Mouse (Mus musculus) 416B (cell line): ENCODE measurements around the gene Shc3.

Experiments used
- DNase-seq: peaks from one replicate; pipeline ENCODE4 v3.0.0; 2011; ENCODE audit warnings: low read depth

Shc3 gene

DNA sequence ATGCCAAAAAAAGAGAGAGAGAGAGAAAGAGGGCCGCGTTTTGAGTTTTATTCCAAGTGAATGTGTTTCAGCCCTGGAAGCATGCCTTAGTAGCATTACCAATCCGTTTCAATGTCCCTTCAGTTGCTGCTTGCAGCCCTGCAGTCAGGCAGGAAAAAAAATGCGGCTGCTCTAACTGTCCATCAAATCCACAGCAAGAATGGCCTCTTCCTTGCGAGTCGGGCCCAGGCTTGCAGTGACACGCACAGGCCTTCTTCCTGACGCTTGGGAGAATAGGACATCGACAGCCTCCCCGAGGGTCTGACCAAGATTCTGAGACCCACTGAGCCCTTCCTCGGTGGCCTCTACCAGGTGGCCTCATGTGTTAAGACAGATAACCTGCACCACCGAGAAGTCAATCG lies 718 bp downstream of the Shc3 start:
- DNase-seq: no peak

DNA sequence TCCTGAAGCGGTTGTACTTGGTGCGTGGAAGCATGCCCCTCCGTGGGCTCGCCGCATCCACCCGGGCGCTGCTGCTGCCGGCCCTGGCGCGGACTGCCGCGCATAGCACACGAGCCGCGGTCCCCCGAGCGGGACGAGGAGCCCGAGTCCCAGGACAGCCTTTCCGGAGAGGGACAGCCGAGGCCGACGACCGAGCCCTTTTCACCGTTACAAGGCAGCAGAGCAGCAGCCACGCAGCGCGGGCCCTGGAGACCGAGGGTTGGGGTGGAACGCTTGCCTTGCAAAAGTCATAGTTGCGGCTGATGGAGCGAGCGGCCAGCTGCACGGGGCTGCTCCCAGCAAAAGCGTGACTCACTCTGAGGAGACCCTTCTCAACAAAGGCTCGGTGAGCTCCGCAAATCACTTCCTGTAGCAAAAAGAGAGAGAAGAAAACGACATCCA lies 1.8 kb downstream of the Shc3 start:
- no peak for DNase-seq

DNA sequence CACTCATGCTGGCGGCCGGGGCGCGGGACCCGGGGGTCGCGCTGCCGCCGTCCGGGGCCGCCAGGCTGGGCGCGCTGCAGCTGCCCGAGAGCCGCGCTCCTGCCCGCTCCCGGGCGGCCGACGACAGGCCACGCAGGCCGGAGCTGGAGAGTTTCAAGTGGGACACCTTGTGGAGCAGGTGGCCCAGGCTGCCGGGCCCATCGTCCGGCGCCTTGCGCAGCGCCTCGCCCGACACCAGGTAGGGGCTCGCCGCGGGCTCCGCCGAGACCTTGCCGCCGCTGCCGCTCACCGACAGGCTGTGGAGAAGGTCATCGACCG lies 2.2 kb downstream of the Shc3 start:
- DNase-seq: no peak

DNA sequence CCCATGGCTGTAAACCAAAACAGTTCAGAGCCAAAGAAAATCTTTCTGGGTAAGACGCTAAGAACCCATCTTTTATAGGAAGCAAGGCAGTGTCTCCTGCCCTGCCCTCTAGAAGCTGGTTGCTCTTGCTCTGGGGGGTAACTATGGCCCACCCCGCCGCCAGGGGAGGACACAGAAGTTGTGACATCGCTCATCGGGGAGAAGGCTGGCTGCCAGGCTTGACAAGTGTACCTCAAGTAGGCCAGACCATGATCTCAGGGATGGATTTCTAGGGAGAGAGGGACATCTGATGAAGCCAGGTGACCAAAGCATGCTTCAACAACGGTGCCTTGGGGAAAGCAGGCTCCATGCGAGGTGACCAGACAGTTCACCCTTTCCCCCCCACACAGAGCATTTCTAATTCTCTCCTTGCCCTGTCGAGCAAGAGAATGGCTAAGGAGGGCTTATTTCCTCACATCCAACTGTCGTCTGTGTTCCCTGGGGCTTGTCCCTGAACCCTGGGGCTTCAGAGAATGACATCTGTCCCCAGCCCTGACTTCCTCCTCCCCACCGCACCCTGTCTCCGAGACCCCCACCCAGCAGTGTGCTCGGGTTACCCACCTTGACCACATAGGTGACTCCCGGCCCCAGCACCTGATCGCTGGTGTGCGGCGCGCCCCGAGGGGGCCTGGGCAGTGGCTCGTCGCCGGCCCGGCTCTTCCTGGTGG lies 2.7 kb downstream of the Shc3 start:
- DNase-seq: no peak

DNA sequence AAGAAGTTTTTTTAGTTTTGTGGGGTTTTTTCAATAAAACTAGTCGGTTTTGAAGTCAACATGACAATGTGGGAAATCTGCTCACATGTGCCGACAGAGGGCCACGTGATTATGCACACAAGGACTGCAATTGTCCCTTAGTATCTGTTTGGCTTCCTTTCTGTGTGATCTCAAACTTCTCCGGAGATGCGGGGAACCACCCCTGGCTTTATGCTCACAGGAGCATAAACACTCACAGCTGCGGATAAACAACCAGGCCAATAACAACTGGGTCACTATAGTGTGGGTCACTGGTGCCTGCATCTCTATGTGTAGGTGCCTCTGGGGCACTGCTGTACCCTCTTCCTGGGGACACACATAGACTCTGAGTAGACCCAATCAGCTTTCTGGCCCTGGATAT lies 4.5 kb downstream of the Shc3 start:
- no peak for DNase-seq

DNA sequence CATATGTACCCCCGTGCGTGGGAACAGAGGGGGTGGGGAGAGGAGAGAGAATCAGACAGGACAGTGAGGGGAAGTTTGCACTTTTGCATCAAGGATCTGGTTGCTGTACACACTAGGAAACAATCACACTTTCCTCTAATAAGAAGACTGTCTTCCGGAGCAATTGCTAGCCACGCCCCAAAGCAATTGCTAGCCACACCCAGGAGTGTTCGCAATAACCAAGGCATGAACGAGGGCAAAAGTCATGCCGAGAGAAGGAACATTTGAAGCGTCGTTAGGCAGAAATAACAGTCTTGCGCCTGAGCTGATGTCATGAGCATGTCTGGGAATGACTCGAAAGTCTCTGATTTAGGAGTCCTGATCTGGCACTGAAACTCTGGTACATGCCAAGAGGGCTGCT lies 15.9 kb downstream of the Shc3 start:
- DNase-seq: no peak

DNA sequence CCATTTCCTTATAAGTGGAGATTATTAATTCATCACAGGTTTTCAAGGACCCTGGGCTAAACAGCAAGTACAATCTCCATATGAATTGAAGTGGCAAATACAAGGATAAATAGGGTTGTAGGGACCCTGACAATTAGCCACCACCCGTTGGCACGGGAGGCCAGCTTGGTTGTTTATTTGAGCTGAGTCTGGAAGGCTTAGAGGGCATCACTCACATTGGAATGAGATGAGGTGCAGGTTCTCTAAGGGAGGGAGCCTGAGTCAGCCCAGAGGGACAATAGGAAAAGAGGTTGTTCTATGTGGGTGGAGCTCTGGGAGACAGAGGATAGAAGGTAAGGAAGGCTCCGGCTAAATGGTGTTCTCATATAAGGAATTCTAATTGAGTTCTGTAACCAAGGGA lies 17.0 kb downstream of the Shc3 start:
- DNase-seq: no peak

DNA sequence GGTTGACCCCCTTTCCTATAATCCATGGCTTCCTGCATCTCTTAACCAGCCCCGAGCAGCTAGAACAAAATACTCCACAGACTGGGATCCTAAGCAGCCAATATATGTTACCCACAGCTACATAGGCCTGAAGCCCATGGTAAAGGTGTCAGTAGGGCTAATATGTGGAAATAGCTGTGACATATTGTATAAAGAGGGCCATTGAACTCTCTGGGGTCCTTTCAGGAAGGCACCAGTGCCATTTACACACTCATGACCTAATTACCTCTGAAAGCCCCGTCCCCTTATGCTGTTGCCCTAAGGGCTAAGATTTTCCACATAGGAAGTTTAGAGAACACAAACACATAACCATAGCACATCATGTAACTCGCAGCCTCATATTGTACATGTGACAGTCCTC lies 17.4 kb downstream of the Shc3 start:
- no peak for DNase-seq

DNA sequence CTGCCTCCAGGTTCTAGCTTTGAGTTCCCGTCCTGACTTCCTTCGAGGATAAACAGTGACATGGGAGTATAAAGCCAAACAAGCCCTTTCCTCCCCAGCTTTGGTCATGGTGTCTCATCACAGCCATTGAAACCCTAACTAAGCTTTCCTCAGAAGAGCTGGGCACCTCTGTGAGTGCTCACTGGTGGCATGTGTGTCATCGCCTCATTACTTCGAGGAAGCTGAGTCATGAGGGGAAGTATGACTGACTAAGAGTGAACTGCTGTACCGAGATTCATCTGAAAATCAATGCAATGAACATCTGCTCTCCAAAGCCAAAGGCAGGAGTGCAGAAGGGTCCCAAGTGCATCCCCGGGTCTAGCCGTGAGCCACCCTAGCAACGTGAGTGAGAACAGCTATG lies 29.4 kb downstream of the Shc3 start:
- DNase-seq: peak; percentile 58

DNA sequence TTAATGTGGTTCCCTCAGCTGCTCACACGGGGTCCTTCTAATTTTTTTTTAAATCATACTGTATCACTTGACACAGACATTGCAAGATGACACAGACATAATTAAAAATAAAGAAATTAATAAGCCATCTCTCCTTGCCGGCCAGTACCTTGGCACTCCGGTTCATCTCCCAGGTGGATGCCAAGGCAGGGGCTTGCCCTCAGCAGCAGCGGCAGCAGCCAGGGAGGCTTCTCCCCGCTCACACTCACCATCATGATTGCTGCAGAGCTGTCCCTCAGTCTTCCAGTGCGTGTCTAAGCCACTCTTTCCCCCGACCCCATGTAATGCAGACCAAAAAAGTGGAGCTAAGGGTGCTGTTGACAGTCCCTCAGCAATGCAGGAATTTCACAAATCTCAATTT lies 33.9 kb downstream of the Shc3 start:
- no peak for DNase-seq

DNA sequence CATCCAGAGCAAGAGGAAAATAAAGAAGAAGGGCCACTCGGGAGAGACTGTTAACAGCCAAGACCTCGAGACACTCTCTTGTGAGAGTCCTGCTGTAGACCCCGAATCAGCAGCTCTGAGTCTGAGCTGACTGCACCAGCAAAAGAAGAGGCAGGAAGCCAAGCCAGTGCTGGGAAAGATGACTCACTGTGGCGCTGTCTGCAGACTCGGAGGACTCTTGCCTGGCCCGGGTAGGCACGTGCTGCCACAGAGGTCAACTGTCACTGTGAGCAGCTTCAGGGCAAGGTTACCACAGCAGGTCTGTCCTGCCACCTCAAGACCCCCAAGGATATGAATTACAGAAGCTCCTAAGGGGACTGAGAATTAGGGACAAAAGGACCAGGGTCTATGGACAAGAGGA lies 42.7 kb downstream of the Shc3 start:
- DNase-seq: peak; percentile 81

DNA sequence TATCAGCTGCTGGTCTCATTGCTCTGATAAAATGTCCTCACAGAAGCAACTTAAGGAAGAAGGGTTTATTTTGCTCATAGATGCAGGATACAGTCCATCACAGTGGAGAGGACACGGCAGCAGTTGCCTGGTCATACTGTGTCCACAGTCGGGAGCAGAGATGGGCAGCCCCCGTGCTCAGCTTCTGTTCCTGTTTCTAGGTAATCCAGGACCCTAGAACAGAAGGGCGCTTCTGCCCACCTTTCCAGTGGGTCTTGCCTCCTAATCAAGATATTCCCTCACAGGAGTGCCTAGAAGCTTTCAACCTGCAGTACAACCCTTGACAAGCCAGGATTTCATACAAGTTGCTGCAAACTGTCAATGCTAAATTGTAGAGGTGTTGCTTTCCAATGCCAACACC lies 44.9 kb downstream of the Shc3 start:
- no peak for DNase-seq

DNA sequence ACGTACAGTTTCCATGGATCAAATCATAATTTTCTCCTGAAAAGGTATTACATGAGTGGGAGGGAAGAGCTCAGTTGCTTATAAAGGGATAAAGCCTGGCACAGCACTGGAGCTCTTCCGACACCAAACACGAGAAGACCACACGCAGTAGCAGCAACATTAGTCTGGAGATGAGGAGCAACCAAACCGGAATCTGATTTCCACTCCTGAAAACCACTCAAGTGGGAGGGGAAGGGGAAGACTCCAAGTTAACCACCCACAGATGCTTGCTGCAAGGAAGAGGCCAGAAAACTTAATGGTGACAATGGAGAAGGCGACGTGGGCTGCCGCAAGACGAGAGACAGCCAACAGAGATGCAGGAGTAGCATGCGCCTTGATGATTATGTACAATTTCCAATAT lies 45.9 kb downstream of the Shc3 start:
- no peak for DNase-seq

DNA sequence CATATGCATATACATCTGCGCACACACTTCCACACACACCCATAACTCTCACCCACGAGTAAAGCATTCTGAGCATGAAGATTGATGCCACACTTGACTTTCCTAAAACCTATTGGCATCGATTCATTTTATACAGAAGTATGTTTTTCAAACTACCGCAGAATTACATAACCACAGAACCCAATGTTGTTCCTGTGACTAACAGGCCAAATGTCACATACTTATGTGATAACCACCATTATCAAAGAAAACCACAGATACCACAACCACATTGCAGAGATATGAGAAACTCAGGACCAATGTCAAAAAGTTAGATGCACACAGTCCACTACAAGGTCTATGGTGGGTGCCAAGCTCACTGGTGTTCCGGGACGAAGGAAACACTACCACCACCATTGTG lies 50.3 kb downstream of the Shc3 start:
- peak; percentile 82 for DNase-seq

DNA sequence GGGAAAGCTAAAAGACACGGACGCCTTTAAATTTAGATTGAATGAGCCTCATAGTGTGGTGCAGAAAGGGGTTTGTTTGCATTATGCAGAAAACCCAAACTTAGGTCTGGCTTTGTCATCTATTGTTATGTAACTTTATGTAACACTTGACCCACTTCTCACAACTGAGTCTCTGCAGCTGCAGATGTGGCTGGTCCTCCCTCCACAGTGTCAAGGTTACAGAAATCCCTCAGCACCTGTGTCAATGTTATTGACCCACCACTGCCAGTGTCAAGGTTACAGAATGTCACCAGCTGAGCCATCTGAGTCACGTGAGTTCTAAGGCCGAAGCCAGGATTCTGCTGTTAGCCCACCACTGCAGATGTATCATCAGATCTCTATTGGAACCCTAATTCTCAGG lies 51.3 kb downstream of the Shc3 start:
- DNase-seq: no peak

DNA sequence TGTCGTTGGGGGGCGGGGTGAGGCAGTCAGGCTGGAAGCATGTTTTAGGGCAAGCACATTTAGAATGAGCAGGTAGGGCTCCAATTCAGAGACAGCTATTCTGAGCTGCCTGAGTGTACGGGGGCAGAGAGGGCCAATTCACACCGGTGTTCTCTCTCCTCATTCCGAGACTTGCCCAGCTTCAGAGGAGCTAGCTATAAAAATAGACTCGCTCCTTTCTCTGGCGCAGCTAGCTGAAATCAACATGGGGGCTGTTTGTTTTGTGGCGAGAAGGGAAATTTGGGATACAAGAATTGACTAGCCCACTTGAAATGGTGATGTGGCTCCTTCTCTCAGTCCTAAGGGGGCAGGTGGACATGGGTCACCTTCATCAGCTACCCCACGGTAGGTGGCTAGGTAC lies 60.4 kb downstream of the Shc3 start:
- no peak for DNase-seq

DNA sequence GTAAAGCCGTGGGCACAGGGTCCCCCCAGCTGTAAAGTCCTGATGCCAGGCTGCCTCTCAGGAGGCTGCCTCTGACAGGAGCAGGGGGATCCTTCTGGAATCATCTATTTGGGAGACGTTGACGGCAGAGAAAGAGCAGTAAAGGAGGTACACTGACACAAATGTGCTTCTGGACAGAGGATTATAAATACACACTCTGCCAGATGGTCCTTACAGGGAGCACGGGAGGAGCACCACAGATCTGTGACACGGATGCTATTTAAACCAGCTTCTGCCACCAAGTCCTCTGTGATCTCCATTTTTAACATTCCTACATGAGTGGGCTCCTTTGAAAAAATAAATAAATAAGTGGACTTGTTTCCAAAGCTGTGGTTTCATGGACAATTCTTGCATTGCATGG lies 63.5 kb downstream of the Shc3 start:
- no peak for DNase-seq

DNA sequence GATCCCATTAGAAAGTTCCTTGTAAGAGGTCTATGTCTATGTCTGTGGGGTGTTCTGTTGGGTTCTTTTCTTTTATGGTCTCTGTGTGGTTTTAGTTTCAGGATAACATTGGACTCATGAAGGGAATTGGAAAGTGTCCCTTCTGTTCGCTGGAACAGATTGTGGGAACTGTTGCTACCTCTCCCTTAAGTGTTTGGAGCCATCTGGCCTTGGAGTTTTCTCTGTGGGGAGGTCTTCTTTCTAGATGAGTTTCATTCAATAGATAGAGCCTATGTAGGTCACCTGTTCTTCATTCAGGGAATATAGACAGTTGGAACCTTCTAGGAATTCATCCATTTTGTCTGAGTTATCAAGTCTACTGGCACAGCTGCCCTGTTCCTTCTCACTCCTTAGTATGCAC lies 69.5 kb downstream of the Shc3 start:
- no peak for DNase-seq

DNA sequence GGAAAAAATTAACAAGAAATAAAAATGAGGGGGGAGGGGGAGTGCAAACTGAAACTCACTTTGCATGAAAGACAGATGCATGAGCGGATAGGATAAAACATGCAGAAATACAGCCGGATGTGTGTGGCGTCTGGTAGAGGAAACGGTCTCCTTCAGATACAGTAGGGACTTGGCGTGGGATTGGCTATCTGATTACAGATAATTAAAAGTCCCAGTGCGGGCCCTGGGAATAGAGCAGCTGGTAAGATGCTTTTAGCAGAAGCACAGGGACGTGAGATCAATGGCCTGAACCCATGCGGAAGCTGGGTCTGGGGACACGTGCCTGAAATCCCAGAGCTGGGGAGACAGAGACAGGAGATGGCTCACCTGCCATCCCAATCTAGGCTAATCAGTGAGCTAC lies 75.5 kb downstream of the Shc3 start:
- DNase-seq: no peak

DNA sequence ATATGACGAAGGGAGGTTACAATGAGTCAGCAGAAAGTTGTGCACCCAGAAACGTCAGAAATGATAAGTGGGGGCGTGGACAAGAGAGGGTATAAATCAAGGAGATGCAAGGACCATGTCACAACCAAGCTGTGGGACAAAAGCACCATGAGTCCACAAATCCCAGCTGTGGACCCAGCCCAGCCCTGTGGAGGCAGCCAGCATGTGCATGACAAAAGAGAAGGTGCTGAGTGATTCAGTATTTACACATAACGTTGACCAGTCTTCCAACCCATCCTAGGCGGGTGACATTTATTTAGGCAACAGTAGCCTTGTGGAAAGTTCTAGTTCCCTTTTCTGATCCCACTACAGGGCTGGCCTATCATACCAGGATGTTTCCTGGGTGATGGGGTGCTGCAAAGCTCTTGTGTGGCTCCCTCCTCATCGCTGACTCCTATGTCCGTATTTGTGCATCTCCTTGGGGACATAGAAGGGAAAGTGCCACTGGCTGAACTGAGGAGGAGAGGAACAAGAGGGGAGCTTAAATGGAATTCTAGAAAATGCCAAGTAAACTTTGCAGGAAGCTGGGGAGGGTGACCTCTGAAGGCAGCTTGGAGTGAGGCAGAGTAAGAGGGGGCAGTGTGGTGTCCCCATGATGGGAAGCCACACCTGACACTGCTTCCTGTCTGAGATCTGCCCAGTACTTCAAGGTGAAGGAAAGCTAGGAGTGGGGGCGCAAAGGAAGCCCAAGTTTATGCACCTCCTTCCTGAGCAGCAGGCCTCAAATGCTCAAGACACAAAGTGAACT lies 77.4 kb downstream of the Shc3 start:
- no peak for DNase-seq

DNA sequence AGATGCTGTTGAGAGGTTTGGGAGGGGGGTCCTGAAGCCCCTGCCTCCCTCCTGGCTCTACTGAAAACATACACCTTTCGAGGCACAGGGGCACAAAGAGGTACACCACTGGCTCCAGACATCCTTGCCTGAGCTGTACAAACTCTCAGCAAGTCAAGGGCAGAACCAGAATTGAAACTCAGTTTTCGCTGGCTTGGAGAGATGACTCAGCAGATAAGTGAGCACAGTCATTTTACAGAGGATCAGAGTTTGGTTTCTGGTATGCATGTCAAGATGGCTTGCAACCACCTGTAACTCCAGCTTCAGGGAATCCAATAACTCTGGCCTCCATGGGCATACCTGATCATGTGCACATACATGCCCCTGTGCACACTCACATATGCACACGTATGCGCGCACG lies 79.0 kb downstream of the Shc3 start:
- DNase-seq: no peak

DNA sequence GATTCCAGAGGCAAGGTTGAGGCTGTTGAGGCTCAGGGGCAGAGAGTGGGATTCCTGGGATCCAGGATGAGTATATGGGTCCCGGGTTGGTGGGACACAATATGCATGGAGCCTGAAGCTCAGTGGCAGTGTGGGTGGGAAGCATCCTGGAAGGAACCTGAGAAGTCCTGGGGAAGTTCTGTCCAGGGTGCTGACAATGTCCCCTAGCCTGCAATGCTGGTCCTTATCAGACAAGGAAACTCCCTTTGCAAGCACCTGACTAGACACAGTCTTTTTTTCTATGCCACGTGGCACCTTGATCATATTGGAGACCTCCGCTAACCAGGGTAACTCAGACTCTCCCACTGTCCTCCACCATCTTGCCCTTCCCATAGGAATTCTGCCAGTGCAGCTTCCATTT lies 80.3 kb downstream of the Shc3 start:
- peak; percentile 15 for DNase-seq

DNA sequence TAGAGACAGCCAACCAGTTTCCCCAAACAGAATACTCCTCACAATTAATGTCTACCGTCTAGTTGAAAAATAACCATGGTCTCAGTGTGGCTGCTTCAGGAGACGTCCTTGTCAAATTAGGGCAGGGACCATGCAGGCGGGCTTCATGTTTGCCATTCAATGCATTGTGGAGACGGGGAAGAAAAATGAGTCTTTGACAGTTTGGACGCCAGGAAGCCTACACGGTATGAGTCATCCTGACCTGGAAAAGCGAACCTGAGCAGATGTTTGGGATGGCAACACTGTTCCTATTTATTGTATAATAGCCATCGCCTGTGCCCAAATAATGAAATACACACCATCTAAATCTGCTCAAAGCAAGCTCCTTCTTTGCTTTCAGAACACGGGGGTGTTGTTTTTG lies 83.9 kb downstream of the Shc3 start:
- no peak for DNase-seq

DNA sequence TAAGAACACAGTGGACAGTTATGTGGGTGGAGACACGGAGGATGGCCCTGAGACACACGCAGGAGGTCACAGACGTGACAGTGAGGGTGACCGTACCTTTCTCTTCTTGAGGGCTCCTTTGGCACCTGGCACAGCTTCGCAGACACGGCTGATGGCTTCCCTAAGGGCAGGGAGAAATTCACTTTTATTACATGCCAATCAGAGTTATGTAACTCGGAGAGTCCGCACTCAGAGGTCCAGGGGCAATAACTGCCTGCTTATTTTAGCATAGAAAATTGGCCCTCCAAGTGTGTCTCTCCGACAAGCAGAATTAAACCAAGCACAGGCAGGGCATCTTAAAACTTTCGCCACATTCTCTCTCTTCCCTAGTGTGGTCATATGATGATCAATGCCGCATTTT lies 86.4 kb downstream of the Shc3 start:
- DNase-seq: no peak
